26 mouse cellular contexts compared by ENCODE assay signal in the genomic region with DNA sequence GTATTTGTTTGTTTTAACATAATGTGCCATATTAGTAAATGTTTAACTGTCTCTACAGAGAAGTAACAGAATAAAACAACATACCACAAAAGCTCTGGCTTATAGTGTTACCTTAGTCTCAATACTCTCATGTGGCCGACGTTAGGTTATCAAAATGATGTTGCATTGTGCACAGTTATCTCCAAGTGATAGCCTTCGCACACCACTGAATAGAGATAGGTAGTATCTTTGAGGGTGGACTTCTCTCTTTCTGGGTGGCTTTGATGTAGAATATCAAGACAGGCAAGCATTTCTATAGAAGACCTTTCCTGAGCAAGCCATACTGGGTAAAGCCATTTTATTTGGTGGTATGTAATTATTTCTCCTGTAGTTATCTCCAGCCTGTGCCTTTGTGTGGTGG. TPM values are rescaled to one million over a fixed set of nuclear protein-coding genes. Genes with fewer than 3 reads are reported as not detected.
DNase-seq lines count a peak whose midpoint lies in the region; ATAC-seq and TF ChIP-seq lines count a peak whose summit lies in the region.
"Had no signal": no experiment of that assay in that cellular context is flagged by ENCODE, and none has a peak within 500 bp of the region (broad histone marks: within the 10 kb centered on the region; RNA-seq: fewer than 3 reads in every experiment).

No protein-coding gene starts in this region.

- 36% methylated on average over 3 of the region's 3 CpGs for WGBS in liver, embryonic 12.5 days (ENCODE audit: insufficient replicate concordance)
- 60% methylated on average over 3 of the region's 3 CpGs for WGBS in liver, postnatal 0 days (ENCODE audit: insufficient replicate concordance)
- 20% methylated on average over 3 of the region's 3 CpGs for WGBS in liver, embryonic 14.5 days (ENCODE audit: insufficient replicate concordance)

- ATAC-seq in liver, embryonic 12.5 days, result peak; percentile 45; the same call in 1 of the 2 replicates
- ATAC-seq in liver, postnatal 0 days, result no peak
- no peak for ATAC-seq in liver, embryonic 14.5 days (ENCODE audit: insufficient read depth)
- ATAC-seq: CD4-positive, CD25-positive, alpha-beta regulatory T cell, adult 4 months; forebrain, embryonic 14.5 days; forebrain, embryonic 16.5 days had no signal

- H3K9me3 ChIP-seq in liver, embryonic 12.5 days (replicated peaks), result no peaks in the 10 kb centered on the region
- H3K9me3 ChIP-seq in liver, postnatal 0 days (ENCODE audit: low read length), result no peaks in the 10 kb centered on the region
- H3K9me3 ChIP-seq in liver, embryonic 14.5 days (ENCODE audit: control insufficient read depth, low read length), result no peaks in the 10 kb centered on the region
- H3K9me3 ChIP-seq: embryonic facial prominence, embryonic 13.5 days; embryonic facial prominence, embryonic 15.5 days; forebrain, embryonic 10.5 days; forebrain, embryonic 12.5 days; G1E had no signal

- H3K27me3 ChIP-seq in liver, embryonic 12.5 days (replicated peaks), result no peaks in the 10 kb centered on the region
- H3K27me3 ChIP-seq in liver, postnatal 0 days (ENCODE audit: insufficient read depth, low read length), result no peaks in the 10 kb centered on the region
- no peaks in the 10 kb centered on the region for H3K27me3 ChIP-seq in liver, embryonic 14.5 days (ENCODE audit: control insufficient read depth, insufficient read depth, low read length)
- H3K27me3 ChIP-seq: CH12.LX; embryonic facial prominence, embryonic 13.5 days; embryonic facial prominence, embryonic 15.5 days; forebrain, embryonic 12.5 days had no signal

- no peak overlapping the region for H3K9ac ChIP-seq in liver, embryonic 12.5 days
- no peak overlapping the region for H3K9ac ChIP-seq in liver, postnatal 0 days (replicated peaks)
- H3K9ac ChIP-seq in liver, embryonic 14.5 days (replicated peaks), result no peak overlapping the region
- H3K9ac ChIP-seq: embryonic facial prominence, embryonic 13.5 days; embryonic facial prominence, embryonic 15.5 days; forebrain, embryonic 12.5 days had no signal

- H3K4me1 ChIP-seq in liver, embryonic 12.5 days, result peaks cover 21% of the 10 kb centered on the region
- H3K4me1 ChIP-seq in liver, postnatal 0 days (ENCODE audit: insufficient read depth), result peaks cover 5% of the 10 kb centered on the region; the same call in 1 of the 2 replicates
- H3K4me1 ChIP-seq in liver, embryonic 14.5 days (replicated peaks; ENCODE audit: control insufficient read depth in 2 of 2, insufficient read depth in 2 of 2, low read length in 1 of 2), result peaks cover 12% of the 10 kb centered on the region in 2 experiments
- H3K4me1 ChIP-seq: embryonic facial prominence, embryonic 13.5 days; embryonic facial prominence, embryonic 15.5 days; forebrain, embryonic 10.5 days; forebrain, embryonic 12.5 days had no signal

- DNase-seq in liver, postnatal 0 days, result no peak
- DNase-seq in liver, embryonic 14.5 days (ENCODE audit: low read depth in 3 of 3, low spot score in 3 of 3), result no peak
- no peak for DNase-seq in liver
- DNase-seq in frontal cortex, postnatal 25 days (ENCODE audit: low spot score in 2 of 2), result no peak
- DNase-seq: adrenal gland, adult 2 months; adrenal gland, postnatal 10 days; adrenal gland, postnatal 25 days; B cell, adult 2 months; cerebellum, adult 11 months; cerebellum, adult 18-20 months; cerebellum, adult 8-10 months; cerebellum, adult 9-11 months; cerebellum, postnatal 14 days; cerebellum, postnatal 36 days; embryo, embryonic 11 days had no signal

- H3K4me2 ChIP-seq in liver, embryonic 12.5 days, result no peak overlapping the region
- H3K4me2 ChIP-seq in liver, postnatal 0 days (ENCODE audit: low read depth, low read length), result no peak overlapping the region
- no peak overlapping the region for H3K4me2 ChIP-seq in liver, embryonic 14.5 days (ENCODE audit: low read depth)
- H3K4me2 ChIP-seq: embryonic facial prominence, embryonic 13.5 days; embryonic facial prominence, embryonic 15.5 days; forebrain, embryonic 12.5 days had no signal

- no peak overlapping the region for H3K4me3 ChIP-seq in liver, embryonic 12.5 days
- H3K4me3 ChIP-seq in liver, postnatal 0 days (ENCODE audit: low read depth, low read length), result no peak overlapping the region
- no peak overlapping the region for H3K4me3 ChIP-seq in liver, embryonic 14.5 days (ENCODE audit: insufficient read depth in 1 of 2, low read depth in 2 of 2, low read length in 2 of 2)
- H3K4me3 ChIP-seq: embryonic facial prominence, embryonic 13.5 days; embryonic facial prominence, embryonic 15.5 days; erythroblast, embryonic 14.5 days; forebrain, embryonic 10.5 days; forebrain, embryonic 12.5 days had no signal

- no peak for TF ChIP-seq CTCF in liver, postnatal 0 days (IDR thresholded peaks at IDR 0.05; ENCODE audit: low read depth)
- TF ChIP-seq CTCF in liver, embryonic 14.5 days (IDR thresholded peaks at IDR 0.05; ENCODE audit: low read depth), result no peak

- H3K27ac ChIP-seq in liver, embryonic 12.5 days, result no peak overlapping the region
- H3K27ac ChIP-seq in liver, postnatal 0 days (ENCODE audit: low read depth), result no peak overlapping the region
- no peak overlapping the region for H3K27ac ChIP-seq in liver, embryonic 14.5 days
- H3K27ac ChIP-seq: embryonic facial prominence, embryonic 13.5 days; embryonic facial prominence, embryonic 15.5 days; forebrain, embryonic 10.5 days; forebrain, embryonic 12.5 days had no signal

- no peaks in the 10 kb centered on the region for H3K36me3 ChIP-seq in liver, embryonic 12.5 days
- no peaks in the 10 kb centered on the region for H3K36me3 ChIP-seq in liver, postnatal 0 days (replicated peaks; ENCODE audit: insufficient read depth, low read length)
- no peaks in the 10 kb centered on the region for H3K36me3 ChIP-seq in liver, embryonic 14.5 days (replicated peaks; ENCODE audit: control insufficient read depth, insufficient read depth, low read depth)
- H3K36me3 ChIP-seq: embryonic facial prominence, embryonic 13.5 days; embryonic facial prominence, embryonic 15.5 days; forebrain, embryonic 10.5 days; forebrain, embryonic 12.5 days; G1E had no signal

- no peak for TF ChIP-seq EP300 in liver, postnatal 0 days (IDR thresholded peaks at IDR 0.05; ENCODE audit: low read depth)
- peak; percentile 30; the same call in 1 of the 2 replicates for TF ChIP-seq EP300 in liver, embryonic 14.5 days (IDR thresholded peaks at IDR 0.05; ENCODE audit: low read depth)

RNA-seq across cellular contexts. Expression of gene Spa17, which starts 8.4 kb away (rescaled TPM):
- 2.8 and 4.0 TPM in 2 replicates for polyA plus RNA-seq in liver, embryonic 12.5 days (2016; fragmentation: Nextera tagmentation; extraction: Ambion mirVana)
- polyA plus RNA-seq in liver, postnatal 0 days (2015; fragmentation: Nextera tagmentation; extraction: Ambion mirVana), result 2.2 and 2.5 TPM in 2 replicates
- 0.56 and 1.3 TPM in 2 replicates for polyA plus RNA-seq in liver, embryonic 14.5 days (2012; rRNA removed)
- polyA plus RNA-seq in liver, embryonic 14.5 days (2014; fragmentation: Nextera tagmentation; extraction: Ambion mirVana), result 2.6 and 2.7 TPM in 2 replicates

RNA-seq across cellular contexts. Expression of gene Siae, which starts 49.6 kb away (rescaled TPM):
- 5.6 and 5.7 TPM in 2 replicates for polyA plus RNA-seq in liver, embryonic 12.5 days (2016; fragmentation: Nextera tagmentation; extraction: Ambion mirVana)
- polyA plus RNA-seq in liver, postnatal 0 days (2015; fragmentation: Nextera tagmentation; extraction: Ambion mirVana), result 5.1 and 5.2 TPM in 2 replicates
- 2.2 TPM in 2 replicates for polyA plus RNA-seq in liver, embryonic 14.5 days (2012; rRNA removed)
- polyA plus RNA-seq in liver, embryonic 14.5 days (2014; fragmentation: Nextera tagmentation; extraction: Ambion mirVana), result 5.7 and 6.0 TPM in 2 replicates
- polyA plus RNA-seq: erythroblast, embryonic 14.5 days had no signal

RNA-seq across cellular contexts. Expression of gene Tbrg1, which starts 52.0 kb away (rescaled TPM):
- polyA plus RNA-seq in liver, embryonic 12.5 days (2016; fragmentation: Nextera tagmentation; extraction: Ambion mirVana), result 80.0 and 80.6 TPM in 2 replicates
- 59.7 and 60.5 TPM in 2 replicates for polyA plus RNA-seq in liver, postnatal 0 days (2015; fragmentation: Nextera tagmentation; extraction: Ambion mirVana)
- polyA plus RNA-seq in liver, embryonic 14.5 days (2012; rRNA removed), result 15.7 and 23.1 TPM in 2 replicates
- 47.0 and 54.5 TPM in 2 replicates for polyA plus RNA-seq in liver, embryonic 14.5 days (2014; fragmentation: Nextera tagmentation; extraction: Ambion mirVana)

RNA-seq across cellular contexts. Expression of gene Nrgn, which starts 52.4 kb away (rescaled TPM):
- polyA plus RNA-seq in liver, embryonic 12.5 days (2016; fragmentation: Nextera tagmentation; extraction: Ambion mirVana), result 20.6 and 23.4 TPM in 2 replicates
- polyA plus RNA-seq in liver, postnatal 0 days (2015; fragmentation: Nextera tagmentation; extraction: Ambion mirVana), result 7.4 and 9.3 TPM in 2 replicates
- polyA plus RNA-seq in liver, embryonic 14.5 days (2012; rRNA removed), result 5.4 and 7.1 TPM in 2 replicates
- polyA plus RNA-seq in liver, embryonic 14.5 days (2014; fragmentation: Nextera tagmentation; extraction: Ambion mirVana), result 5.4 and 7.6 TPM in 2 replicates
